Mouse (Mus musculus): ENCODE measurements at regions not wholly inside any gene's neighbourhood (a gene's known extent, or its start where the extent isn't known, plus 50 kb on each side); places are given as distances from the start of the nearest gene placed in this dataset.

GRCm38 (mm10) chr12:16077215-16077614, 260.5 kb upstream of the Trib2 start:
- TF ChIP-seq POLR2A (IDR thresholded peaks at IDR 0.05; ENCODE audit: borderline replicate concordance, control insufficient read depth, low read depth, low read length) (no peak), CTCF (IDR thresholded peaks at IDR 0.05; ENCODE audit: control insufficient read depth, insufficient read depth, low read length) (no peak)
